Mouse (Mus musculus) frontal cortex, postnatal 25 days (tissue): ENCODE data around the gene Osbpl3.

Experiments used
- DNase-seq, 2 experiments: peaks; one replicate each; pipeline ENCODE4 v3.0.0; 2022; ENCODE audit warnings: low spot score in 2 of 2

The Osbpl3 gene

GRCm38 (mm10) chr6:50294128-50294527, 161.9 kb downstream of the Osbpl3 start:
- peak in 1 of 2 experiments; percentile 63 for DNase-seq

GRCm38 (mm10) chr6:50291650-50292049, 164.4 kb downstream of the Osbpl3 start:
- no peak for DNase-seq

- no peak for DNase-seq
Observed at GRCm38 (mm10) chr6:50286881-50287280, 169.1 kb downstream of the Osbpl3 start.

GRCm38 (mm10) chr6:50279642-50280041, 176.4 kb downstream of the Osbpl3 start:
- DNase-seq = no peak

- DNase-seq = no peak
Observed at GRCm38 (mm10) chr6:50273947-50274346, 182.1 kb downstream of the Osbpl3 start.

- no peak for DNase-seq
Observed at GRCm38 (mm10) chr6:50273416-50273815, 182.6 kb downstream of the Osbpl3 start.

GRCm38 (mm10) chr6:50263670-50264069, 192.3 kb downstream of the Osbpl3 start, which contains the start of gene Gsdme:
TSS of gene Gsdme (minus strand) at chr6:50263862.
- DNase-seq = no peak

- no peak for DNase-seq
Observed at GRCm38 (mm10) chr6:50262310-50262709, 193.7 kb downstream of the Osbpl3 start.

- DNase-seq = no peak
Observed at GRCm38 (mm10) chr6:50261922-50262261, 194.1 kb downstream of the Osbpl3 start.

- DNase-seq = peak; percentile 58 to 67
Observed at GRCm38 (mm10) chr6:50261201-50261921, 194.6 kb downstream of the Osbpl3 start.

GRCm38 (mm10) chr6:50255356-50255755, 200.6 kb downstream of the Osbpl3 start:
- no peak for DNase-seq

GRCm38 (mm10) chr6:50254723-50255184, 201.2 kb downstream of the Osbpl3 start:
- DNase-seq = peak in 1 of 2 experiments; percentile 38

GRCm38 (mm10) chr6:50252690-50253089, 203.3 kb downstream of the Osbpl3 start:
- no peak for DNase-seq

- no peak for DNase-seq
Observed at GRCm38 (mm10) chr6:50247791-50248190, 208.2 kb downstream of the Osbpl3 start.

- DNase-seq = no peak
Observed at GRCm38 (mm10) chr6:50247356-50247755, 208.6 kb downstream of the Osbpl3 start.

GRCm38 (mm10) chr6:50244967-50245366, 211.0 kb downstream of the Osbpl3 start:
- no peak for DNase-seq

GRCm38 (mm10) chr6:50244126-50244525, 211.9 kb downstream of the Osbpl3 start:
- no peak for DNase-seq
